Mouse (Mus musculus) kidney, adult 2 months (tissue): ENCODE results near the gene Naxe. TPM values are rescaled to one million over a fixed set of nuclear protein-coding genes. Genes with fewer than 3 reads are reported as not detected.

Source experiments
- DNase-seq: peaks from one replicate; pipeline ENCODE4 v3.0.0; 2021
- H3K27ac ChIP-seq: fragments of 200-500 bp; 2 replicates; pipeline ENCODE4 v1.5.1; 2012; ENCODE audit warnings: low read depth, low read length, control low read depth, inconsistent platforms; ENCODE audit not compliant: insufficient read depth
- H3K27me3 ChIP-seq: fragments of 200-500 bp; replicated peaks from 2 replicates; pipeline ENCODE4 v1.6.1; 2012; ENCODE audit warnings: mild to moderate bottlenecking, moderate library complexity, low read length, inconsistent platforms; ENCODE audit not compliant: control insufficient read depth, insufficient read depth
- H3K36me3 ChIP-seq: fragments of 200-500 bp; 2 replicates; pipeline ENCODE4 v1.6.1; 2012; ENCODE audit warnings: mild to moderate bottlenecking, moderate library complexity, low read length, inconsistent platforms; ENCODE audit not compliant: control insufficient read depth, insufficient read depth
- H3K4me1 ChIP-seq: fragments of 200-500 bp; 2 replicates; pipeline ENCODE4 v1.6.1; 2011; ENCODE audit warnings: low read length; ENCODE audit not compliant: control insufficient read depth, insufficient read depth
- H3K4me3 ChIP-seq: fragments of 200-500 bp; 2 replicates; pipeline ENCODE4 v1.5.1; 2011; ENCODE audit warnings: mild to moderate bottlenecking, low read depth, low read length, control low read depth; ENCODE audit not compliant: insufficient read depth
- CTCF ChIP-seq: fragments of 200-500 bp; conservative IDR thresholded peaks from 2 replicates; pipeline ENCODE4 v1.5.1; 2011; ENCODE audit warnings: low read depth, mild to moderate bottlenecking, control low read depth, low read length, moderate library complexity, mixed read lengths; ENCODE audit not compliant: insufficient read depth, insufficient read length
- POLR2A ChIP-seq: fragments of 200-500 bp; IDR thresholded peaks from one replicate; pipeline ENCODE4 v1.6.1; 2011; ENCODE audit warnings: low read depth, low read length, control low read depth
- WGBS: fragments of 180-500 bp; shearing (Covaris S2); methylation state at CpG from one replicate; pipeline ENCODE4 v1.1.7; 2018; 5-methylcytosine and 5-hydroxymethylcytosine counted together
- polyA plus RNA-seq: library from polyadenylated mRNA; depleted of rRNA; stranded (reverse); fragments of >200 nt; gene quantifications from 2 replicates; pipeline ENCODE4 v1.2.3, GENCODE M21; 2012

Gene Naxe
- polyA plus RNA-seq, 1 experiment: 165 TPM

DNA sequence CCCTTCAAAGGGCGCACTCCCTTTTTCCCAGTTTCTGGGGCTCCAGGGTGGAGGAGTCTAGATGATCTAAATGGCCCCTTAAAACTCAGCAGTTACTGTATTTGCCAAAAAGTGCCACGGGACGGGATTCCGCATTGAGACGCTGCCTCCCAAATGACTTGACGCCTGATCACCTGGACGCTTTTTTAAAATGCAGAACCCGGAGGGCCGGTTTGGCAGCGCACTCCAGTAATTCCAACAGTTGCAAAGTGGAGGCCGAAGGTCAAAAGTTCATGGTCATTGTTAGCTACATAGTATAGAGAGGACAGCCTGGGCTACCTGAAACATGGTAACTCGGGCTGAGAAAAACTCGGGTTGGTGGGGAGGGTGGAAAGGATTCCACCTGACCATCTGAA, 23.9 kb upstream of the Naxe start:
- no peaks in the 10 kb centered on the region for H3K36me3 ChIP-seq
- WGBS: 2% methylated on average over 13 of the region's 13 CpGs
- TF ChIP-seq POLR2A: no peak
- no peak for TF ChIP-seq CTCF
- H3K4me3 ChIP-seq: no peak overlapping the region
- no peaks in the 10 kb centered on the region for H3K27me3 ChIP-seq
- H3K4me1 ChIP-seq: peaks cover 3% of the 10 kb centered on the region; the same call in 1 of the 2 replicates
- H3K27ac ChIP-seq: no peak overlapping the region
- no peak for DNase-seq

DNA sequence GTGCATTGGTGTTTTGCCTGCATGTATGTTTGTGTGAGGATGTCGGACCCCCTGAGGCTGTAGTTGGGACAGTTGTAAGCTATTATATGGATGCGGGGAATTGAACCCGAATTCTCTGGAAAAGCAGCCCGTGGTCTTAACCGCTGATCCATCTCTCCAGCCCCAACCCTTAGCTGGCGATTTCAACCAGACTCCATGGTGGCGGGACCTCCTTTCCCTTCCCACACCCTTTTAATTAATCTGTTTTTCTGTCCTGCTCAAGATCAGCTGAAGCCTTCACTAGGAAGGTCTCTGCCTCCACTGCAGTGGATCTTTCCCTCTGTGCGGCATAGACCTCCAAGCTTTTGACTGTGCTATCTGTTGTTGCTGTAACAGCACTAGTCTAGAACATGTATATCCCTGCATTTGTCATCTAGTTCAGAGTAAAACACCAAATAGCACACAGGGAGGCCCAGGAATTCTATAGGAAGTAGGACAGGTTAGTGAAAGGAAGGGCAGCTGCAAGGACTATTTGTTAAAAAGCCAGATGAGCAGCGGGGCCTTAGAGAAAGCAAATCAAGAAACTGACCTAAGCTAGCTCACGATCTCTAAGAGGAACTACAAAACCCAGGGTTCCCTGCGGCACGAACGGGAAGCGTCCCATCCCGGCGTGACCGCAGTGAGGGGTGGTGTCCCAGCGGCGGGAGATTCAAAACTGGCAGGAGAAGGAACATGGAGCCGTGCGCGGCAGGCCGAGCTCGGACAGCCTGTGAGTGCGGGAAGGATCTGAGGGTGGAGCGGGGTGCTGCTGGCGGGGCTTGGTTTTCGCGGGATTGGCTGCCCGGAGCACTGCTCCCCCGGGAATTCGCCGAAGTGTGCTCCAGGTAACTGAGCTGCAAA, 23.3 kb upstream of the Naxe start, which contains the start of gene Iqgap3:
Gene Iqgap3 (plus strand): TSS at position 627 of the 879 bp plus-strand sequence.
- H3K27me3 ChIP-seq: no peaks in the 10 kb centered on the region
- no peak within 1 kb of the TSS for H3K4me3 ChIP-seq
- TF ChIP-seq POLR2A (no peak), CTCF (no peak)
- DNase-seq: peak; percentile 94
- WGBS: 20% methylated on average over 33 of the region's 33 CpGs
- no peaks in the 10 kb centered on the region for H3K36me3 ChIP-seq
- peaks cover 3% of the 10 kb centered on the region; the same call in 1 of the 2 replicates for H3K4me1 ChIP-seq
- H3K27ac ChIP-seq: no peak within 1 kb of the TSS

DNA sequence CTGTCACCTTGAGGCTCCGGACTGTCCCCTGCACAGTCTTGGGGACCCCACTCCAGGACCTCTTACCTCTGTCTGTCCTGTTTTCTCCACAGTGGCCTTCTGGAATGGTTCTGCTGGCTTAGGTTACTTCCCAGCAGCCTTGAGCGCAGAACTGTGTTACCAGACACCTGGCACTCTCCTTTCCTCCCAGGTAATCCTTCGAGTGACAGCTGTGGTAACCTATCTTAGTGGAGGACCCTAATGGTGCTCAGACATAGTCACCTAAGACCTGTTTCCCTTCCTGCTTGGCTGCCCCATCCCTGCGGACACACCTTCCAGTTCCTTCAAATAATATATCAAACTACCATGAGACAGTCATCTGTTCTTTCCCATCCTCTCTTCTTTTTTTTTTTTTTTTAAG, 19.9 kb upstream of the Naxe start, which contains the start of gene Ttc24:
Gene Ttc24 (minus strand): TSS at position 101 of the 400 bp plus-strand sequence.
- WGBS: 61% methylated on average over 4 of the region's 4 CpGs
- DNase-seq: no peak
- H3K36me3 ChIP-seq: no peaks in the 10 kb centered on the region
- H3K27me3 ChIP-seq: no peaks in the 10 kb centered on the region
- H3K27ac ChIP-seq: no peak within 1 kb of the TSS
- peaks cover 3% of the 10 kb centered on the region; the same call in 1 of the 2 replicates for H3K4me1 ChIP-seq
- no peak for TF ChIP-seq POLR2A
- no peak for TF ChIP-seq CTCF
- no peak within 1 kb of the TSS for H3K4me3 ChIP-seq

DNA sequence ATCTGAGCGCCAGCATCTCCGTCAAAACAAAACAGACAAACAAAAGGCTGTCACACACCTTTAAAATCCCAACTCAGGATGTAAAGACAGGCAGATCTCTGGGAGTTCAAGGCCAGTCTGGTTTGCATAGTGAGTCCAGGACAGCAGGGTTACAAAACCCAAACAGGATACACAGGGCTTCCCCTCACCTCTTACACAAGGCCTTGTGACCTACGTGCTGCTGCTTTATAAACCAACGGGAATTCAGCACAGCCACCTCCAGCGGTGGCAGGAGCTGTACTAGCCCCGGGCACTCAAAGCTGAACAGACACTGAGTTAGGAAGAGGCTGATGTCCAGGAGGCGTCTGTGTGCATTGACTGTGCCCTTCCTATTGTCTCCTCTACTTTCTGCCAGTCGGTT, 19.1 kb upstream of the Naxe start:
- DNase-seq: no peak
- Histone ChIP-seq H3K4me1 (peaks cover 3% of the 10 kb centered on the region; the same call in 1 of the 2 replicates), H3K27me3 (no peaks in the 10 kb centered on the region), H3K27ac (no peak overlapping the region), H3K36me3 (no peaks in the 10 kb centered on the region), H3K4me3 (no peak overlapping the region)
- no peak for TF ChIP-seq CTCF
- TF ChIP-seq POLR2A: no peak
- WGBS: 44% methylated on average over 8 of the region's 8 CpGs

DNA sequence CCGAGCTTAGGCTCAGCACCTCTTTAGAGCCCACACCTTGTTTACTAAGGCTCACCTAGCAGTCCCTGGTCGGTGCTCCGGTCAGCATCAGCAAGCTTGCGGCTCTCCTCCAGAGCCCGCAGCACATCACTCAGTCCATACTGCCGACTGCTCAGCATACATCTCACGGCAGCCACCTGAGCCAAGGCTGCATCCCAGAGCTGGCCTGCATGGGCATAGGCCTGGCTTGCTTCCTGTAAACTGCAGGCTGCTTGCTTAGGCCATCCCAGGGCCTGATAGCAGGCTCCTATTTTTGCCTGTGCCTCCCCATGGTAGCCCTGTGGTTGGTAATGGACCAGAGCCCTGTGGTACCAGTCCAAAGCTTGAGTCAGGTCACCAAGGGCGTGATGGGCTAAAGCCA, 16.5 kb upstream of the Naxe start:
- no peaks in the 10 kb centered on the region for H3K36me3 ChIP-seq
- WGBS: 80% methylated on average over 8 of the region's 8 CpGs
- H3K27me3 ChIP-seq: no peaks in the 10 kb centered on the region
- H3K27ac ChIP-seq: no peak overlapping the region
- TF ChIP-seq POLR2A: no peak
- no peak for TF ChIP-seq CTCF
- no peak for DNase-seq
- H3K4me3 ChIP-seq: no peak overlapping the region
- no peaks in the 10 kb centered on the region for H3K4me1 ChIP-seq

DNA sequence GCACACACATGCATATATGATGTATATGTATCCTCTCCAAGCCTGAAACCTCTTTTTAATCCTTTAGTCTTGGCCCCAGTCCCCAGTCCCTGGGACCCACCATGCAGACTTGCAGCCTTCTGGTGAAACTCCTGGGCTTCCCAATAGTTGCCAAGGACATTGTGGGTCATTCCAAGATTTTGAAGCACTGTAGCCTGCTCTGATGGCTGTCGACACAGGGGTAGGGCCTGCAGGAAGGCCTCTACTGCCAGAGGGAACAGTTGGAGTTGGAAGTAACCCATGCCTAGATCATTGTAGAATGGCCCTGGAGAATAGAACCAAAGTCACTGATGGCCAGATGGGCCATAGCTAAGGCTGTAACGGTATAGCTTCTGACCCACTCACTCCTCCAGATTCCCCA, 16.1 kb upstream of the Naxe start:
- H3K27ac ChIP-seq: no peak overlapping the region
- H3K4me3 ChIP-seq: no peak overlapping the region
- no peaks in the 10 kb centered on the region for H3K27me3 ChIP-seq
- no peaks in the 10 kb centered on the region for H3K4me1 ChIP-seq
- no peak for DNase-seq
- H3K36me3 ChIP-seq: no peaks in the 10 kb centered on the region
- 62% methylated on average over 2 of the region's 2 CpGs for WGBS
- TF ChIP-seq POLR2A (no peak), CTCF (no peak)

DNA sequence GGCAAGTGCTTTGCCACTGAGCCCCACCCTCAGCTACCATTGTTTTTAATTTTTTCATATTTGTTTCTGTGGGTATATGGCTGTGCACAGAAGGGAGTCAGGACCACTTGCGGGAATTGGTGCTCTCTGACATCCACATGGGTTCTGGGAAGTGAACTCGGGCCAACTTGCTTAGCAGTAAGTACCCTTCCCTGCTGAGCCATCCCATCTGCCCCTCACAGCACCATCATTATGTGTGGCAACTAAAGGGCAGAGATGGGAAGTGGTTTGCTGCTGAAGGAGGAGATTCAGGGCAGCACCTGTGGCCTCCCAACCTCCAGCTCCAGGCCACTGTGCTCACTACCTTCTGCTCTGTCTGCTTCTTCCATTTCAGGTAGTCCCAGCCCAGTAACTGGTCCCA, 15.3 kb upstream of the Naxe start:
- H3K27me3 ChIP-seq: no peaks in the 10 kb centered on the region
- H3K36me3 ChIP-seq: no peaks in the 10 kb centered on the region
- 68% methylated on average over 2 of the region's 2 CpGs for WGBS
- DNase-seq: no peak
- H3K4me1 ChIP-seq: no peaks in the 10 kb centered on the region
- TF ChIP-seq POLR2A (no peak), CTCF (no peak)
- no peak overlapping the region for H3K27ac ChIP-seq
- no peak overlapping the region for H3K4me3 ChIP-seq
